Mouse (Mus musculus): Measurements from ENCODE around the gene Dph1. TPM values are rescaled to one million over a fixed set of nuclear protein-coding genes. Genes with fewer than 3 reads are reported as not detected.

Dph1 gene
- total RNA-seq, 1 experiment from 2014 or later, result 22.3 TPM

DNA sequence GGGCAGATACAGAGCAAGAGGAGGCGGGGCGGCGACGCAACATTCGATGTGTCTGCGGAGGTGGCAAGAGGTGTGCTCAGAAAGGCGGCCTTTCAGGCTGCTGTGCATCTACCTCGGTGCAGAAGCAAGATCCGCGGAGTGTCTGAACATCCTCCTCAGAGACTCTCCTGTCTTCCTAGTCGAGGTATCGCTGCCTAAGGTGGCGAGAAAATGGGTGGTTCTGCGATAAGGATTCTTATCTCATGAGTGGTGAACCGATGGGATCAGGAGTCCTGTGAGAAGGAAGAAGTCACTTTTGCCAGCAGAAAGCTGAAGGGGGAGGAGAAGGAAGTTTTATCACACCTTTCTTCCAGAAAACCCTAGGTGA lies 17.3 kb downstream of the Dph1 start:
- DNase-seq, result no peak

DNA sequence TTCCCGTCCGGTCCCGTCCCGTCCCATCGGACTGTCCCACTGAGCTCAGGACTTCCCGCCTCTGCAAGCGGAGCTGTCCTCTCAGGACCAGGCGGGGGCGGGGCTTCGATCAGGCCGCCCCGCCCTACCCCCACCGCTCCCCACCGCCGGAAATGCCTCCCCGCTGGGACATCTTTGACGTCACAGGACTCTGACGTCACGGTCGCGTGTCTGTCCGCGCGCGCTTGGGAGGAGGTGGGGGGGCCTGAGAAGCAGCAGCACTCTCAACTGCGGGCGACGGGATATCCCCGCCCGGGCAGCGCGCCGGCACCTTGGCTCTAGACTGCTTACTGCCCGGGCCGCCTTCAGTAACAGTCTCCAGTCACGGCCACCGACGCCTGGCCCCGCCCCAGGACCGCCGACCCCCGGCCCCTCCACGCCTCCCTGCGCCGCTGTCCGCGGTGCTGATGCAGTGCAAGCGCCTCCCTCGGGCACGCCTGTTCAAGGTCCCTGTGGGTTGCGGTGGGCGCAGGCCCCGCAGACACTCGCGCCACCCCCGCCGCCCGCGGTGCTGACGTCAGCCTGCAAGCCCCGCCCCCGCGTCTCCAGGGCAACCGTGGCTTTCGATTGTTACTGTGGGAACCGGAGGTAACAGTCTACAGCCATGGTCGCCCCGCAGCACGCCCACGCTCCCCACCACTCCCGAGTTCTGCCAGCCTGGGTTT lies 17.8 kb downstream of the Dph1 start:
- peak; percentile 94 for DNase-seq

DNA sequence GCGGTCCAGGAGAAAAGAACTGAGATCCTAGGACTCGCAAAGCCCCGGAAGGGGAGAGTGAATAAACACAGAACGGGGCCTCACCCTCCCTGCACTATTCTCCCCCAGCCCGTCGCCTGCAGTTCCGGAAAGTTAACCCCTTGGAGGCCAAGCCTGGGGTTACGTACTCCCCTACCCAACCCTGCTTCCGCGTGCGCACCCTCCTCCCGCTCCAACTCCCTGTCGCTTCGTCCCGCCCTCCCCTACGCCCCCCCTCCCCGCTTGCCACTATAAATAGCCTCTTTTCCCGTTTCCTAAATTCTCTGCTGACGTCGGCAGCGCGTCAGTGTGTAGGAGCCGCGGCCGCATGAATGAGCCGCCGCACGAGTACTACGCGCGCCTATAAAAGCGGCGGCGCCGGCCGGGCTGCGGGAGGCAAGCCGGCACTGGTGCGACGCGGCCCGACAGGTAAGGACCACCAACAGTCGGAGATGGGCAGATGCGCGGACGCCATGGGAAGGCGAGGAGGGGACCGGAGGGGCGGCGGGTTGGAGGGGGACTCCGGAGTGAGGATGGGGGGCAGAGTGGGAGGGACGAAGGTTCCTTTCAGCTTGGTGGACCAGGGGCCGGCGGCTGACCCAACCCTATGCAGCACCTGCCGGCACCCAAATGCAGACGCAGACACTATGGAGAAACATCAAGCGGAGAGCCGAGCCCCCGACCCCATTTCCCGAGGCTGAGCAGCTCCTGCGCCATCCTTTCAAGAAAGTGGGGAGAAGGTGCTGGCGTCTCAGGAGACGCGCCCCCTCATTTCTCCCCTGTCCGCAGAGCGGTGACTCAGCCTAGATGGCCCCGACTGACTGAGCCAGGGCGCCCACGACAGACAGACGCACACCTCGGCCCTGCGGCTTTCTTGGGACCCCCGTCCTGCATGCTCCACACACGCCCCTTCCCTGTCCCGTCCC lies 18.6 kb downstream of the Dph1 start:
- no peak for DNase-seq

DNA sequence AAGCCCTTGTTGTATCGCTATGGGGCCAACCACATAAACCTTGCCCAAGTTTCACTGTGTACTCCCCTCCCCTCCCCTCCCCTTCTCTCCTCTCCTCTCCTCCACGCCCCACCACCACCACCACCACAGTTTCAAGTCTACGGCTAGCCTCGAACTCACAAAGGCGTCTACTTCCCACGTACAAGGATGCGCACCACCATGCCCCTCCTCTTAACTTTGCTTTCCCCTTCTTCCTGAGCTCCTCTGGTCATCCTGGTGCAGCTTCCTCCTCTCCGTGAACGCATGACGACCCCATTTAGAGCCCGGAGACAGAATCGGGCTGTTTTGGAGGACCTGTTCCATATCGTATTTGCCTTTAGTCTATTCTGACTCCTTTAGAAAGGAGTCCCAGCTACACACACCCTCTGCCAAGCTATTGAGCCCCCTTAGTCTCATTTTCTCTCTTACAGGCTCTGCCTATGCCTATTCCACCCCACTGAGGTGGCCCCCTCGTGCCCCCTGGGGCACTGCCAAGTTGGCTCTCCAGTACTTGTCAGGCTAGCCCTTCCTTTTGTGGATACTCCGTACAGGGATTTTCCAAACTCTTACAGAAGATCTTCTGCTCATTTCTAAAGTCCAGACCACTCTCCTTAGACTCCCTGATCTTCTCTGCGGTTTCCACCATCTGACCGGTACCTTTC lies 19.7 kb downstream of the Dph1 start:
- DNase-seq, result no peak

DNA sequence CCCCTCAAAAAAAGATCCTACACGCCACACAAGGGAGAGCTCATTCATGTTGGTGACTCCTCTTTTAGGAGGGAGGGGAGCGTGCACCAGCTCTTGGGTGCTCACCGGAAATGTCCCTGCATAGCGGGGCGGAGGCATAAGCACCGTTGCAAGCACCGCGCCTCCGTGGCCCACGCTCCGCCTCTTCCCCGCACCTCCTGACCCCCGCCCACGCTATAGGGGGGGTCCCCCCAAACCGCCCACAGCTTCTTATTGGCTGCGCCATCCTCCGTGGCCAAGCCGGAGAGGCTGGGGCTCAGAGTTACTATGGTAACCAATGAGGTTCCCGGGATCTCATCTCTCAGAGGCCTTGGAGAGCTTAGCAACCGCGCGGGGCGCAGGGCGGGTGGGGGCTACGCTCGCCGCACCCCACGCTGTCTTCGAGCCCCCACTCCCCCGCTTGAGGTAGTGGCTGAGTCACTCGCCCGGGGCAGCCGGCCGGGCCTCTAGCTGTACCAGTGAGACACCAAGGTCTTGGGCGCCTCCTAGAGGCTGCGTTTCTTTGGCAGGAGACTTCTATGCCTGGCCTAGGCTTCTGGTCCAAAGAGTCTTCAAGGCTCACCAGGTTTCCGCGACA lies 20.8 kb downstream of the Dph1 start:
- DNase-seq, result peak; percentile 95

DNA sequence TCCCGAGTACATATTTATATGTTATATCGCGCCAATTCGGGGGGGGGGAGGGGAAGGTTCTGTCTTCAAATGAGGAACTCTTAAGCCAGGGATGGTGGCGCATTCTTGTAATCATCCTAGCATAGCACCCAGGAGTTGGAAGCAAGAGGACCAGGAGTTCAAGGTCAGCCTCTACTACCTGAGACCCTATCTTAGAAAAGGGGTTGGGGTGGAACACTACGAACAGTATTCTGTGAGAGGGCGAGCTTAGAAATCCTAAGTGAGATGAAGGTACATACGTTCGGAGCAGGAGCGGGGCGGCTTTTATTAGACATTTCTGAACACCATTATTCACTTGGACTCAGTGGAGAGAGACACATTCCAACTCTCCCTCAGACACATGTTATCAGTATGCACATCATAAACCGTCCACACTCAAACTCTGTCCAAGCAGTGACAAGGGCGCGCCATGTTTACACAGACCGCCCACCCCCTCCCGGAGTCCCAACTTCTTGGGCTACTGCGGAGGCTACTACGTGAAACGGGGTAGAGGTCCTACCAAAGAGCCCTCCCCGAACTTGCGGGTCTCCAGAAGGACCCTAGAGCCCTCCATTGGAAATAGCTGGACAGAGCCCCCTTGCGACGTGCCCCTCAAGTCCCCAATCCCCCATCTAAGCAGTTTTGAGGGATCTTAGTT lies 21.5 kb downstream of the Dph1 start, which contains the start of gene Hic1:
Hic1 (minus strand) TSS at position 115 of the 676 bp plus-strand sequence.
- peak; percentile 39 for DNase-seq

DNA sequence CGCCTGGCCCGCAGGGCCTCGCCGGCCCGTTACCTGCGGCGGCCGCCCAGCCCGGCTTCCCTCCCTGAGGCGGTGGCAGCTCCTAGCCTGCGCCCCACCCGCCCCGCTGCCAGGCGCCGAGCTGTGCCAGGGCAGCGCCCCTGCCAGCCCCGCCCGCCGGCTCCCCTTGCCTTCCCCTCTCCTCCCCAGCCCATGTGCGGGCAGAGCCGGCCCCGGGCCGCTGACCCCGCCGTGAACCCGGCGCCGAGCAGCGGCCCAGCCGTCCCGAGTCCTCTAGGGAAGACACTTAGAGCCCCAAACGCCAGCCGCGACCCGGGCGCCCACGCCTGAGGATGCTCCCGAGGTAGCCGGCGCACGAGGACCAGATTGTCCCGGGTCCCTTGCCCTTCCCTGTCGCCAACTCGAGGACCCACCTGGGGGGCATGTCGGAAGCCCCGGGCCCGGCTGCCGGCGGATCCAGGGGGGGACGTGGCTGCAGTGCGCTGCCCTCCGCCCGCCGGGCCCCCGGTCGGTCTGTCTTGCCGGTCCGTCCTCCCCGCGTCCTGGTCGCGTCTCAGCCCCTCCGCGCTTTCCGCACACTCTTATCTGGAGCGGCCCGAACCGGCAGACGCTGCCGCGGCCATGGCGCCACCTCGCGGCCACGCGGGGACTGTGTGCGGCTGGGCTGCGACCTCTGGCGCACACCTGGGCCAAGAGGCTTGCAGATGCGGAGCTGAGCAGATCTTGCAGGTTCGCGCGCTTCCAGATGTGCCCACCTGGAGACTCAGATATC lies 22.3 kb downstream of the Dph1 start:
- DNase-seq, result peak; percentile 92

DNA sequence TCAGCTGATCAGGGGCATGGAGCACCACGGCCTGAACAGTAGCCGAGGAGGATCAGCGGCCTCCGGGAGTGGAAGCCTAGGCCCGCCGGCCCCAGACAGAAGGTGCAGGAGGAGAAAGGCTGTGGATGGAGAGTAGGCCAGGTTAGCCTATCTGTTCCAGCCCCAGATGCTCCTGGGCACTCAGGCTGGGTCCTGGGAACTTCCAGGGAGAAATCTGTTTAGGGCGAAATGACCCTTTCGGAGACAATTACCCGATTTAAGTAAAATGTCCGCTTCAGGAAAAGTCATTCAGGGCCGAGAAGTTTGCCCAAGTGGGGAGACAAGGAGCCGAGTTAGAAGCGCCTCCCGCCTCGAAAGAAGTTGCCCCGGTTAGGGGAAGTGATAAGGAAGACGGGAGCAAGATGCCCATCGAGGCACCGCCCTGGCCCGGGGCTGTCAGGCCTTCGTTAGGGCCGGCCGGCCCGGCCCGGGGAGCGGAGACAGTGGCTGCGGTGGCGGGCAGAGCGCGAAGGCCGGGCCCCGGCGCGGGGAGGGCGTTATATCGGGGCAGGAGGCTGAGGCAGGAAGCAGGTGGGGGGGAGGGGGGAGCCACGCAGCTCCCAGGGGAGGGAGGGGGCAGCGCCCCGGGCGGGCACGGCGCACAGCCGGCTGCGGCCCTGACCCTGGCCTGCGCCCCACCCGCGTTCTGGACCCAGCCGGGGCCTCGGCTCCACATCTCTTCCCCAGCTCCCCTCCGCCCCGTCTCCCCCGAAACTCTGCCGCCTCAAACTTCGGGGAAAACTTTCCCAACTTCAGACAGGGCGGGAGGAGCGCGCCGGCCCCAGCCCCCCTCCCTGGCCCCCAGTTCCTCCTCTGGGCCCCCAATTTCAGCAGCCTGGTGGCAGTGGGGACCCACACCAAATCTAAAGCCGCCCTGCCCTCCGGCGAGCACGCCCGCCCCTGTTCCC lies 23.1 kb downstream of the Dph1 start:
- DNase-seq, result peak; percentile 43

DNA sequence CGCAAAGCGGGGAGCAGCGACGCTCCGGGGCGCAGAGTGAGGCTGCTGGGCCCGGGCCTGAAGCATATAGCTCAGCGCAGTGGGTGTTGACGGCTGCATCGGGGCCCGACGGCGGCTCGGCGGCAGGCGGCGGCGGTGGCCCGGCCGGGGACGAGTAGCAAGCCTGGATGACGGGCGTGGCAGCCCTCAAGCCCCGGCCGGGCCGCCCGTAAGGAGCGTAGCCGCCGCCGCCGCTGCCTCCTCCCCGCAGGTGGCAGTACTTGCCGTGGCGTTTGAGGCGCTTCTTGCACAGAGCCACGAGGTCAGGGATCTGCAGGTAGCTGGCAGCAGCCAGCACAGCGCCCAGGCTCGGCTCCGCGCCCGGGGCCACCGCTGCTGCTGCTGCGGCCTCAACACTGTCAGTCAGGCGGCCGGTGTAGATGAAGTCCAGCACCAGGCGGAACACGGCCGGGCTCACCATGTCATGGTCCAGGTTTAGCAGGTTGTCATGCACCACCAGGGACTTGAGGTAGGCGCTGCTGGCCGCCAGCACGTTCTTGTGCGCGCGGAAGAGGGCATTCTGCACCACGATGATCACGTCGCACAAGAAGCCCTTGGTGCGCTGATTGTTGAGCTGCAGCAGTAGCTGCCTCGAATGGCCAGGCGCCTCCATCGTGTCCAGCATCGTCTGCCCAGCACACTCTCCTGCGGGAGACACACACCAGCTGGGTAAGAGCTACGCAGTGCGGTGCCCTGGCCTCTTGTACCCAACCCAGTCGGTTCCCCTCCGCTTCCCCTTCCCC lies 24.0 kb downstream of the Dph1 start:
- DNase-seq, result peak; percentile 49

DNA sequence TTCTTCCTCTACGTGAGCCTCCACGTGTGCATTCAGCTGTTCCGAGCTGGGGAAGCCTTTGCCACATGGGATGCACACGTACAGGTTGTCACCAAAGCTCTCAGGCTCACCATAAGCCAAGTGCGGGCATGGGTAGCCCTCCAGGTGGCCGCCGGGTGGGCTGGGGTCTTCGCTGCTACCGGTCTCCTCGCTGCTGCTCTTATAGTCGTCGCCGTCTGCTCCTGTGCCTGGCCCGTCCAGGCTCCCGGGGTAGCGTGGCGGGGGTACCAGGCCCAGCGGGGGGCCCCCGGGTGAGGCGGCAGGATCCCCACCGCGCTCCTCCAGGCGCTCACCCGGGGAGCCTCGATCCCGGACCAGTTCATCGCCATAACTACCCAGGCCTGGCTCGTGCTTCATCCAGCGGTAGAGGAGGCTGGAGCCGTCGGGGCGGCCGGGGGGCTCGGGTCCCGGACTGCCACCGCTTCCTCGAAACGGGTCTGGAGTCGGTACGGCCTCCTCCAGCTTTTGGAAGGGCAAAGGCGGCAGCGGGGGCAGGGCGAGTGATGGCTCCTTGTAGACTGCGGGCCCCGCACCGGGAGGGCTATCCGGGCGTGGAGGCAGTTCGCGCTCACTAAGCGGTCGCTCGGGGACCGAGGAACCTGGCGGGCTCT lies 24.7 kb downstream of the Dph1 start:
- DNase-seq, result no peak

DNA sequence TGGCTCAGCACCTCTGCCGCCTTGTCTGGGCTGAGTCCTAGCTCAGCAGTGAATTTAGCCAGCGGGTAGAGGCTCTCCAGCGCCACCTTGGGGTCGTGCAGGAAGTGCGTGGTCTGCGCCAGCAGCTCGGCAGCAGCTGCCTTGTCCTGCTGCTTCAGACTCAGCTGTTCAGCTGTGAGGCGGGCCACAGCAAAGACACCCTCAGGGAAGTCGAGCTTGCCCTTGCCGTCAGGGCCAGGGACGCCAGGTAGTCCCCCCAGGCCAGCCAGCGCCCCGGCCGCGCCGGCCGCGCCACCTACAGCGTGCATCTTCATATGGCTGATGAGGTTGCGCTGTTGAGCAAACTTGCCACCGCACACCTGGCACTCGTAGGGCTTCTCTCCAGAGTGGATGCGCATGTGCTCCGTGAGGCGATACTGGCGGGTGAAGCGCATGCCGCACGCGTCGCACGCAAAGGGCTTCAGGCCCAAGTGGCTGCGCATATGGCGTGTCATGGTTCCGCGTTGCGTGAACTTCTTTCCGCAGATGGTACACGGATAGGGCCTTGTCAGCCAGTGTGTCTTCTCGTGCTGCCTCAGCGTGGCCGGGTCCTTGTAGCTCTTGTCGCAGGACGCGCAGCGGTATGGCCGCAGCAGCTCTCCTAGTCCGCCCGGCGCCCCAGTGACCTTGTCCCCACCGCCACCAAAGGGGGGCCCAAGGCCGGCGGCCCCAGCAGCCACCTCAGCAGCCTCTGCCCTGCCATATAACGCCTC lies 25.4 kb downstream of the Dph1 start:
- peak; percentile 85 for DNase-seq

DNA sequence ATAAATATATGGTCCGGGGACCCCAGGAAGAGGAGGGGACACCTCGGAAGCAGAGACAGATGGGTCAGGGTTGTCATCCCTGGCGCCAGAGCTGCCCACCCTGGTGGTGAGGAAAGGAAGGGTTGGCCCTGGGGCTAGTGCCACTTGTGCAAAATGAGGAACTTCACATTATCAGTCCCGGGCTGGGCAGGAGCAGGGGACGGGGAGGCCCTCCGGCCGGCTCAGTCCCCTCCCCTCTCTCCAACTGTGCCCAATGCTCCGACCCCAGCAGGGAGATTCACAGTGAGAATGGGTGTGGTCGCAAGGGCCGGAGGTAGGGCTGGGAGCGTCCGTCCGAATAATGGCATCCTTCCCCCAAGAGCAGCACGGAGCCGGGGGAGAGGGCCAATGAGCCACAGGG lies 26.3 kb downstream of the Dph1 start:
- no peak for DNase-seq

DNA sequence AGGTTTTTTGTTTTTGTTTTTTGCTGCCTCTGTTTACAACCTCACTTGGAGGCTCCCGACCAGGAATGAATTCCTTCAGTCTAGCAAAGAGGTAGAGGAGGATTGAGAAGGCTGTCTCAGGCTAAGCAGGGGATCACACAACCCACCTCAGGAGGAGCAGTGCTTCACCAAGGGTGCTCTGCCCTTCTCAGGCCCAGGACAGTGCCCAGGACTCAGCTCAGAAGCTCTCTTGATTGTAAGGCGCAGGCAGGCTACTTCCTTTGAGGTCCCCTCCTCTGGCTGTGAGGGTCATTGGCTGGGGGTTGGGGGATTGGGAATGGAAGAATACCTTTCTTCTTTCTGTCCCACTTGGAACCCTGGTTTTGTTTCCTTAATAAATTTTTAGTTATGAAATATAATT lies 27.0 kb downstream of the Dph1 start:
- DNase-seq, result no peak

DNA sequence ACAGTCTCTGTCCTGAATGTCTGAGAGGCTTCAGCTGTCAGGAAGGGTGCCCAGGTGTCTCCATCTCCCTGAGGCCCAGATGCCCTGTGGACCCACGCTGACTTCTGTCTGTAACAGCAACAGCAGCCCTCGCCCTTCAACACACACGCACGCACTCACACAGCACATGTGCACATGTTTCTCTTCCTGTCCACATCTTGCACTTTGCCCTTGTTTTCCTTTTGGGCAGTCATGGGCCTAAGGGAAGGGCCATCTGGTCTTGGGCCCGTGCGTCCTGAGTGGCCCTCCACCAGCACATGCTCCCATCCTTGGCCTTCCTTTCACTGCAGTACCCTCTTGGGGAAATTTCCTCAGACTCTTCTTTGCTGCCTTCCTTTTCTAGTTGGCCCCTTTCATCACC lies 27.7 kb downstream of the Dph1 start:
- DNase-seq, result no peak

DNA sequence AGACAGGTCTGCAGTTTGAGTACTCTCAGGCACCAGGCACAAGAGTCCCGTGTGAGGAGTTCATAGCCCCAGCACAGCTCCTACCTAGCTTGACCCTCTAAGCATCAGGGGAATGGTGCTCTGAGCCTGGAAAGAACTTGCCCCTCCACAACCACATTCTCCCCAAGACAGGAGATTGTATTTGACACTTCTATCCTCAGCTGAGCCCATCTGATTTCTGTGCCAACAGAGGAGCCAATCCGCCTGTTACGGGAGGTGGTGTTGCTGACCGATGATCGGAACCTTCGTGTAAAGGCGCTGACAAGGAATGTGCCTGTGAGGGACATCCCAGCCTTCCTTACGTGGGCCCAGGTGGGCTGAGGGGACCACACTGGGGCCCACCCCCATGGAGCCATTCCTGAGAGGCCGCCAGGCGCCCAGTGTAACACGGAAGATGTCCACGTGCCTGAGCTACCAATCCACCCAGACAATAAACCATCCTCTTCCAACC lies 28.4 kb downstream of the Dph1 start:
- DNase-seq, result no peak

DNA sequence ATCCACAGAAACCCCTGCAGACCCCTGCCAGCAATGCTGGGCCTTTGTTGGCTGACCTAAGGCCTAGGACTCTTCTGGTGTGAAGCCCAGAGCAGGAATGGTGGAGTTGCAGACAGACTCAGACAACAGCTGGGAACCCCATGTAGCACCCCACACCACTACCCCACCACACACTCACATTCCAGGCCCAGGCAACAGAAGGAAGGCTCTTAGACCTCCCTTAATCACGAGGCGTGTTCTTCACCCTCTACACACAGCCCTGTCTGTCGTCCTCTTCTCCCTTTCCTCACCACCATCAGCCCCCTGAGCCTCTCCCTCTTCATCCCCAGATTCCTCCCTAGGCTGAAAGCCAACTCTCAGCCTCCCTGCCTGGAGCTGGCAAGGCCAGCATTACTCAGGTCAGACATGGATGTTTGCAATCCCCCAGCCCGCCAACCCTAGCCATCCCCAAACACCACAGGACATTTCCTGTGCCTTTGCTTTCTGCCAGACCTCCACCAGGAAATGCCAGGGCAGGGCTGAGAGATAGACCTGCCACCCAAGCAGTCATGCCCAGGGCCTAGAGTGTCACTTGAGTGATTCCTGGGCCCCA lies 29.5 kb downstream of the Dph1 start:
- no peak for DNase-seq

DNA sequence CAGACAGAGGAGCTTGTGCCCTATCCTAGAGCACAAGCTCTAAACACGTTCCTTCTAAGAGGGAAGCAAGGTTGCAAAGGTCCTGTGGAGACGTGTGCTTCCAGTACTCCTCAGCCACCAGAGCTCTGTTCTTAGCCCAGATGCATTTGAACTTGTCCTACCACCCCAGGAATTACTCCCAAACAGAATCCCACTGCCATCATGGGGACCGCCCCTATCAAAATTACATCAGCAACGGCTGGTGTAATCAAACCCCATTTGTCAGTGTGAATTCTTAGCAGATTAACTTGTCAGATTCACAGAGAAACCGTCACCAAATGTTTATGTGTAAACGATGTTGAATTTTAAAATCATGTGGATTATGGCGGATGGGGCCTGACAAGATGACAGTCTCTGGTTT lies 30.1 kb downstream of the Dph1 start:
- DNase-seq, result no peak
